Mouse (Mus musculus) liver, postnatal 0 days (tissue): ENCODE results near the gene Bend7.

Experiments used
- CTCF ChIP-seq: sonication (generic); IDR thresholded peaks from 2 replicates; pipeline ENCODE4 v1.5.1; 2016; ENCODE audit warnings: antibody characterized with exemption, low read depth
- EP300 ChIP-seq: IDR thresholded peaks from 2 replicates; pipeline ENCODE4 v1.6.1; 2016; ENCODE audit warnings: antibody characterized with exemption, low read depth, mild to moderate bottlenecking

GRCm38 (mm10) chr2:4777291-4777690, 59.7 kb downstream of the Bend7 start:
- TF ChIP-seq CTCF (no peak), EP300 (no peak)
